Comparison of ENCODE assay signal across 23 mouse cellular contexts in the genomic region with DNA sequence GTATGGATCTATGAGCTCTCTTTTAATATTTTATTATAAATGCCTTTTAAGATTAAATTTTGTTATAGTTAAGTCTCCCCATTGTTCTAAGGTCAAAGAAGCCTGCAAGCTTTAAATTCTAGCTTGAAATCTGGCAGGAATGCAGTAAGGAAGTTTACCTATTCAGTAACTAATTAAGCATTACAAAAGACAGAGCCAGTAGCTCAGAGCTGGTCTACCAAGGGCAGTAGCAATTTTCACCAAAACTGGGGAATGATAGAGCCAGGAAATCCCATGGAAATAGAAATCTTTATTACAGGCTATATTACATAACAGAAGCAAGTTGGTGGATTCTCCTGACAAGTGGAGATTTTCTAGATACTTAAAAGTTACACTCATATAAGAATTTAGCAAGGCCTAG.
A peak's percentile ranks its signal among the peaks of the same experiment; 100 is the strongest.
DNase-seq lines count a peak whose midpoint lies in the region; ATAC-seq lines count a peak whose summit lies in the region.
"Had no signal": no experiment of that assay in that cellular context is flagged by ENCODE, and none has a peak within 500 bp of the region (broad histone marks: within the 10 kb centered on the region; RNA-seq: fewer than 3 reads in every experiment).

No protein-coding gene starts in this region.

- no peak for ATAC-seq in kidney, embryonic 15.5 days (replicated peaks; ENCODE audit: low FRiP score)
- ATAC-seq in midbrain, embryonic 11.5 days (ENCODE audit: low FRiP score), result no peak
- ATAC-seq in midbrain, embryonic 13.5 days, result no peak
- ATAC-seq: forebrain, embryonic 14.5 days; forebrain, embryonic 16.5 days had no signal

- no peaks in the 10 kb centered on the region for H3K36me3 ChIP-seq in kidney, embryonic 15.5 days
- H3K36me3 ChIP-seq in midbrain, embryonic 11.5 days (ENCODE audit: control insufficient read depth, insufficient read depth, low read length), result no peaks in the 10 kb centered on the region
- H3K36me3 ChIP-seq in midbrain, embryonic 13.5 days, result no peaks in the 10 kb centered on the region
- H3K36me3 ChIP-seq: embryonic facial prominence, embryonic 13.5 days; embryonic facial prominence, embryonic 15.5 days; forebrain, embryonic 10.5 days; forebrain, embryonic 12.5 days had no signal

- H3K27me3 ChIP-seq in kidney, embryonic 15.5 days, result no peaks in the 10 kb centered on the region
- no peaks in the 10 kb centered on the region for H3K27me3 ChIP-seq in midbrain, embryonic 11.5 days (ENCODE audit: control insufficient read depth, insufficient read depth, low read length)
- no peaks in the 10 kb centered on the region for H3K27me3 ChIP-seq in midbrain, embryonic 13.5 days
- H3K27me3 ChIP-seq: embryonic facial prominence, embryonic 13.5 days; embryonic facial prominence, embryonic 15.5 days; forebrain, embryonic 12.5 days had no signal

- H3K4me3 ChIP-seq in kidney, embryonic 15.5 days (replicated peaks), result no peak overlapping the region
- no peak overlapping the region for H3K4me3 ChIP-seq in midbrain, embryonic 11.5 days (ENCODE audit: low read depth, low read length)
- no peak overlapping the region for H3K4me3 ChIP-seq in midbrain, embryonic 13.5 days (replicated peaks)
- H3K4me3 ChIP-seq: embryonic facial prominence, embryonic 13.5 days; embryonic facial prominence, embryonic 15.5 days; erythroblast, embryonic 14.5 days; forebrain, embryonic 10.5 days; forebrain, embryonic 12.5 days had no signal

- no peaks in the 10 kb centered on the region for H3K4me1 ChIP-seq in kidney, embryonic 15.5 days
- no peaks in the 10 kb centered on the region for H3K4me1 ChIP-seq in midbrain, embryonic 11.5 days (ENCODE audit: control insufficient read depth, insufficient read depth, low read length)
- peaks cover 2% of the 10 kb centered on the region; the same call in 1 of the 2 replicates for H3K4me1 ChIP-seq in midbrain, embryonic 13.5 days (replicated peaks)
- H3K4me1 ChIP-seq: embryonic facial prominence, embryonic 13.5 days; embryonic facial prominence, embryonic 15.5 days; forebrain, embryonic 10.5 days; forebrain, embryonic 12.5 days had no signal

- H3K9ac ChIP-seq in kidney, embryonic 15.5 days, result no peak overlapping the region
- H3K9ac ChIP-seq in midbrain, embryonic 11.5 days (ENCODE audit: low read length), result no peak overlapping the region
- no peak overlapping the region for H3K9ac ChIP-seq in midbrain, embryonic 13.5 days (replicated peaks)
- H3K9ac ChIP-seq: embryonic facial prominence, embryonic 13.5 days; embryonic facial prominence, embryonic 15.5 days; forebrain, embryonic 12.5 days had no signal

- no peak overlapping the region for H3K4me2 ChIP-seq in kidney, embryonic 15.5 days
- no peak overlapping the region for H3K4me2 ChIP-seq in midbrain, embryonic 11.5 days
- no peak overlapping the region for H3K4me2 ChIP-seq in midbrain, embryonic 13.5 days (replicated peaks)
- H3K4me2 ChIP-seq: embryonic facial prominence, embryonic 13.5 days; embryonic facial prominence, embryonic 15.5 days; forebrain, embryonic 12.5 days had no signal

- no peak overlapping the region for H3K27ac ChIP-seq in kidney, embryonic 15.5 days
- H3K27ac ChIP-seq in midbrain, embryonic 11.5 days (ENCODE audit: low read depth, low read length), result no peak overlapping the region
- H3K27ac ChIP-seq in midbrain, embryonic 13.5 days, result no peak overlapping the region
- H3K27ac ChIP-seq: embryonic facial prominence, embryonic 13.5 days; embryonic facial prominence, embryonic 15.5 days; forebrain, embryonic 10.5 days; forebrain, embryonic 12.5 days had no signal

- peak; percentile 17 for DNase-seq in kidney, adult 9 months
- DNase-seq in midbrain, embryonic 11.5 days (ENCODE audit: low spot score, missing footprints), result peak; percentile 56
- peak; percentile 12 for DNase-seq in ZHBTc4 (ENCODE audit: low read depth, low spot score)
- DNase-seq in layer of hippocampus, adult 11-12 months (ENCODE audit: low spot score), result no peak
- DNase-seq: adrenal gland, adult 2 months; adrenal gland, postnatal 10 days; adrenal gland, postnatal 25 days; cerebellum, adult 11 months; cerebellum, adult 18-20 months; cerebellum, adult 8-10 months; cerebellum, adult 9-11 months; cerebellum, postnatal 14 days; cerebellum, postnatal 36 days; embryo, embryonic 11 days had no signal

- no peaks in the 10 kb centered on the region for H3K9me3 ChIP-seq in kidney, embryonic 15.5 days (replicated peaks)
- no peaks in the 10 kb centered on the region for H3K9me3 ChIP-seq in midbrain, embryonic 11.5 days (ENCODE audit: control insufficient read depth, low read length)
- H3K9me3 ChIP-seq in midbrain, embryonic 13.5 days, result no peaks in the 10 kb centered on the region
- H3K9me3 ChIP-seq: embryonic facial prominence, embryonic 13.5 days; embryonic facial prominence, embryonic 15.5 days; forebrain, embryonic 10.5 days; forebrain, embryonic 12.5 days had no signal
